ENCODE assay signal across 16 mouse cellular contexts in the genomic region with DNA sequence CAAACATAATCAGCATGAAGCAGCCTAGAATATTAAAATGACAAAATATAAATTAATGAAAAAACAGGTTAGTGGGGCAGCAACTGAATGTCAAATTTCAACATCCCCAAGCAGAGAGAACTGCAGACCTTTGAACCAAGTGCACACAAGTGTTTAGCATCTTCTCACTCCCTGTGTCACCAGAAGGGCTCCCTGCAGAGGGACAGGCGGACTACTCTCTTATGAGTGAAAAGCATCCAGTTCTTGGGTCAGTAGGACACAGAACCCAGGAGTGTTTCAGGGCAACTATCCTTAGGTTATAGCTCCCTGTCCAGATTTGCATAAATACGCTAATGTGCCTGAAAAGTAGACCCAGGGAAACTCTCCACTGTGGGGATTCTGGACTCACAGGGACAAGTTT.
"Had no signal": no experiment of that assay in that cellular context is flagged by ENCODE, and none has a peak within 500 bp of the region (broad histone marks: within the 10 kb centered on the region; RNA-seq: fewer than 3 reads in every experiment).

No protein-coding gene starts in this region.

- DNase-seq: retina, postnatal 1 day; right cerebral cortex, adult 18-20 months; right cerebral cortex, postnatal 14 days; right cerebral cortex, postnatal 25 days; right cerebral cortex, postnatal 4 days; spleen, adult 18-20 months; thymus, adult 18-20 months; thymus, adult 2 months; thymus, postnatal 14 days; thymus, postnatal 25 days; thymus, postnatal 36 days; thymus, postnatal 4 days had no signal

- H3K36me3 ChIP-seq: neural tube, embryonic 13.5 days; neural tube, embryonic 15.5 days; stomach, embryonic 15.5 days had no signal

- H3K9ac ChIP-seq: neural tube, embryonic 13.5 days; neural tube, embryonic 15.5 days; stomach, embryonic 15.5 days had no signal

- H3K4me2 ChIP-seq: neural tube, embryonic 13.5 days; neural tube, embryonic 15.5 days; stomach, embryonic 15.5 days had no signal

- H3K4me3 ChIP-seq: neural tube, embryonic 13.5 days; neural tube, embryonic 15.5 days; stomach, embryonic 15.5 days had no signal

- H3K4me1 ChIP-seq: neural tube, embryonic 13.5 days; neural tube, embryonic 15.5 days; stomach, embryonic 15.5 days had no signal

- H3K9me3 ChIP-seq: neural tube, embryonic 13.5 days; neural tube, embryonic 15.5 days; stomach, embryonic 15.5 days had no signal

- H3K27ac ChIP-seq: neural tube, embryonic 13.5 days; neural tube, embryonic 15.5 days; stomach, embryonic 15.5 days; stomach, postnatal 0 days had no signal

- H3K27me3 ChIP-seq: neural tube, embryonic 13.5 days; neural tube, embryonic 15.5 days; stomach, embryonic 15.5 days had no signal
